Mouse (Mus musculus) lung, postnatal 0 days (tissue): ENCODE data around the gene Gm28047. TPM values are rescaled to one million over a fixed set of nuclear protein-coding genes. Genes with fewer than 3 reads are reported as not detected.

ENCODE experiments used
- ATAC-seq: fragments of 200-750 bp; cut with Nextera tagmentation; 2 replicates; pipeline ENCODE4 v1.8.0; 2017; ENCODE audit warnings: moderate library complexity
- DNase-seq: peaks from one replicate; pipeline ENCODE4 v3.0.0-alpha.2; 2016; ENCODE audit warnings: low spot score
- H3K27ac ChIP-seq: fragments of 300-500 bp; sonication (generic); 2 replicates; pipeline ENCODE4 v1.5.1; 2014; ENCODE audit warnings: antibody characterized with exemption, mild to moderate bottlenecking, low read length, mixed read lengths
- H3K27me3 ChIP-seq: fragments of 300-500 bp; sonication (generic); replicated peaks from 2 replicates; pipeline ENCODE4 v1.6.1; 2014; ENCODE audit warnings: low read length, mixed read lengths; ENCODE audit not compliant: insufficient read depth
- H3K36me3 ChIP-seq: fragments of 300-500 bp; sonication (generic); 2 replicates; pipeline ENCODE4 v1.6.1; 2014; ENCODE audit warnings: low read length, mixed read lengths; ENCODE audit not compliant: insufficient read depth
- H3K4me1 ChIP-seq: fragments of 300-500 bp; sonication (generic); 2 replicates; pipeline ENCODE4 v1.6.1; 2014; ENCODE audit warnings: antibody characterized with exemption, low read depth, low read length, mixed read lengths; ENCODE audit not compliant: insufficient read depth
- H3K4me2 ChIP-seq: fragments of 300-500 bp; sonication (generic); replicated peaks from 2 replicates; pipeline ENCODE4 v1.6.1; 2014; ENCODE audit warnings: low read depth, mild to moderate bottlenecking, low read length, moderate library complexity, mixed read lengths
- H3K4me3 ChIP-seq: fragments of 300-500 bp; sonication (generic); 2 replicates; pipeline ENCODE4 v1.5.1; 2014; ENCODE audit warnings: low read depth, low read length
- H3K9ac ChIP-seq: fragments of 300-500 bp; sonication (generic); replicated peaks from 2 replicates; pipeline ENCODE4 v1.6.1; 2014; ENCODE audit warnings: low read depth, mild to moderate bottlenecking
- H3K9me3 ChIP-seq: fragments of 300-500 bp; sonication (generic); 2 replicates; pipeline ENCODE4 v1.6.1; 2016; ENCODE audit warnings: low read length, mixed read lengths
- CTCF ChIP-seq: IDR thresholded peaks from 2 replicates; pipeline ENCODE4 v1.5.1; 2016; ENCODE audit warnings: antibody characterized with exemption, mild to moderate bottlenecking
- EP300 ChIP-seq: IDR thresholded peaks from 2 replicates; pipeline ENCODE4 v1.6.1; 2016; ENCODE audit warnings: antibody characterized with exemption, mild to moderate bottlenecking, control low read depth
- WGBS: fragments of 180-500 bp; shearing (Covaris S2); extraction: QIAGEN DNeasy Blood & Tissue Kit; methylation state at CpG from one replicate; pipeline ENCODE4 v1.1.7; 2014; 5-methylcytosine and 5-hydroxymethylcytosine counted together
- polyA plus RNA-seq: library from polyadenylated mRNA; unstranded; fragments of >200 nt; fragmentation: Nextera tagmentation; extraction: Ambion mirVana; gene quantifications from 2 replicates; pipeline ENCODE4 v1.2.1, GENCODE M21; 2015

Gene Gm28047
- polyA plus RNA-seq, 1 experiment from 2014 or later = not detected

- WGBS = under 1% methylated on average over 58 of the region's 60 CpGs
Observed at GRCm38 (mm10) chr15:102517976-102518858, 106.7 kb downstream of the Gm28047 start, which contains the start of gene Tarbp2. Gene Tarbp2 (plus strand): TSS chr15:102518192.

GRCm38 (mm10) chr15:102517631-102517975, 107.3 kb downstream of the Gm28047 start:
- no peak for DNase-seq
- Histone ChIP-seq H3K4me1 (no peaks in the 10 kb centered on the region), H3K27ac (peak overlapping the region; percentile 75), H3K9ac (peak overlapping the region; percentile 43), H3K4me2 (peak overlapping the region; percentile 88), H3K27me3 (no peaks in the 10 kb centered on the region), H3K36me3 (no peaks in the 10 kb centered on the region), H3K4me3 (peak overlapping the region; percentile 60), H3K9me3 (no peaks in the 10 kb centered on the region)
- ATAC-seq = no peak
- under 1% methylated on average over 10 of the region's 10 CpGs for WGBS
- TF ChIP-seq EP300 = 0 out of 2 replicates have a peak, but pooled peaks have one; percentile 19
- no peak for TF ChIP-seq CTCF

More at GRCm38 (mm10) chr15:102517976-102518858, 106.7 kb downstream of the Gm28047 start, which contains the start of gene Tarbp2:
- H3K9me3 ChIP-seq = no peaks in the 10 kb centered on the region
- H3K4me2 ChIP-seq = peak within 1 kb of the TSS; percentile 88
- H3K27ac ChIP-seq = peak within 1 kb of the TSS; percentile 99
- peak within 1 kb of the TSS; percentile 60 for H3K4me3 ChIP-seq
- TF ChIP-seq CTCF = no peak
- TF ChIP-seq EP300 = 0 out of 2 replicates have a peak, but pooled peaks have one; percentile 52
- H3K9ac ChIP-seq = peak within 1 kb of the TSS; percentile 84
- H3K4me1 ChIP-seq = no peaks in the 10 kb centered on the region
- DNase-seq = peak; percentile 99
- no peaks in the 10 kb centered on the region for H3K27me3 ChIP-seq
- peak; percentile 92 for ATAC-seq
- H3K36me3 ChIP-seq = no peaks in the 10 kb centered on the region

GRCm38 (mm10) chr15:102516728-102517404, 108.0 kb downstream of the Gm28047 start, which contains the start of gene Map3k12:
Gene Map3k12 (minus strand): TSS chr15:102517064.
- no peak for ATAC-seq
- no peaks in the 10 kb centered on the region for H3K4me1 ChIP-seq
- peak; percentile 81 for DNase-seq
- under 1% methylated on average over 42 of the region's 43 CpGs for WGBS
- peak within 1 kb of the TSS; percentile 88 for H3K4me2 ChIP-seq
- TF ChIP-seq EP300 (no peak), CTCF (peak; percentile 40)
- peak within 1 kb of the TSS; percentile 75 for H3K27ac ChIP-seq
- H3K9ac ChIP-seq = peak within 1 kb of the TSS; percentile 43
- H3K4me3 ChIP-seq = peak within 1 kb of the TSS; percentile 60
- H3K36me3 ChIP-seq = no peaks in the 10 kb centered on the region
- no peaks in the 10 kb centered on the region for H3K27me3 ChIP-seq
- no peaks in the 10 kb centered on the region for H3K9me3 ChIP-seq

- Histone ChIP-seq H3K4me3 (peak overlapping the region; percentile 60), H3K36me3 (no peaks in the 10 kb centered on the region), H3K9ac (peak overlapping the region; percentile 43; the same call in 1 of the 2 replicates), H3K27me3 (no peaks in the 10 kb centered on the region), H3K27ac (0 out of 2 replicates have a peak overlapping the region, but pooled peaks have one; percentile 75), H3K9me3 (no peaks in the 10 kb centered on the region), H3K4me2 (peak overlapping the region; percentile 88), H3K4me1 (no peaks in the 10 kb centered on the region)
- WGBS = 2% methylated on average over 9 of the region's 12 CpGs
- ATAC-seq (no peak), DNase-seq (no peak)
- no peak; the same call in 1 of the 2 replicates for TF ChIP-seq CTCF
Observed at GRCm38 (mm10) chr15:102516293-102516692, 108.6 kb downstream of the Gm28047 start.

GRCm38 (mm10) chr15:102515791-102516190, 109.1 kb downstream of the Gm28047 start:
- Histone ChIP-seq H3K9me3 (no peaks in the 10 kb centered on the region), H3K4me3 (no peak overlapping the region), H3K27me3 (no peaks in the 10 kb centered on the region), H3K4me1 (no peaks in the 10 kb centered on the region), H3K9ac (no peak overlapping the region), H3K27ac (no peak overlapping the region), H3K4me2 (peak overlapping the region; percentile 88; the same call in 1 of the 2 replicates), H3K36me3 (no peaks in the 10 kb centered on the region)
- no peak for TF ChIP-seq EP300
- TF ChIP-seq CTCF = no peak
- DNase-seq = no peak
- WGBS = 50% methylated on average over 4 of the region's 4 CpGs
- no peak for ATAC-seq

GRCm38 (mm10) chr15:102515261-102515660, 109.6 kb downstream of the Gm28047 start:
- H3K4me2 ChIP-seq = no peak overlapping the region
- TF ChIP-seq CTCF = no peak
- TF ChIP-seq EP300 = no peak
- WGBS = 88% methylated on average over 2 of the region's 2 CpGs
- no peak overlapping the region for H3K27ac ChIP-seq
- H3K9ac ChIP-seq = no peak overlapping the region
- H3K4me3 ChIP-seq = no peak overlapping the region
- H3K27me3 ChIP-seq = no peaks in the 10 kb centered on the region
- DNase-seq = no peak
- no peaks in the 10 kb centered on the region for H3K4me1 ChIP-seq
- no peak for ATAC-seq
- no peaks in the 10 kb centered on the region for H3K36me3 ChIP-seq
- no peaks in the 10 kb centered on the region for H3K9me3 ChIP-seq
